Mouse (Mus musculus) kidney, adult 2 months (tissue): ENCODE data around the gene Map3k12. TPM values are rescaled to one million over a fixed set of nuclear protein-coding genes. Genes with fewer than 3 reads are reported as not detected.

ENCODE experiments used
- DNase-seq: peaks from one replicate; pipeline ENCODE4 v3.0.0; 2021
- H3K27ac ChIP-seq: fragments of 200-500 bp; 2 replicates; pipeline ENCODE4 v1.5.1; 2012; ENCODE audit warnings: low read depth, low read length, control low read depth, inconsistent platforms; ENCODE audit not compliant: insufficient read depth
- H3K27me3 ChIP-seq: fragments of 200-500 bp; replicated peaks from 2 replicates; pipeline ENCODE4 v1.6.1; 2012; ENCODE audit warnings: mild to moderate bottlenecking, moderate library complexity, low read length, inconsistent platforms; ENCODE audit not compliant: control insufficient read depth, insufficient read depth
- H3K36me3 ChIP-seq: fragments of 200-500 bp; 2 replicates; pipeline ENCODE4 v1.6.1; 2012; ENCODE audit warnings: mild to moderate bottlenecking, moderate library complexity, low read length, inconsistent platforms; ENCODE audit not compliant: control insufficient read depth, insufficient read depth
- H3K4me1 ChIP-seq: fragments of 200-500 bp; 2 replicates; pipeline ENCODE4 v1.6.1; 2011; ENCODE audit warnings: low read length; ENCODE audit not compliant: control insufficient read depth, insufficient read depth
- H3K4me3 ChIP-seq: fragments of 200-500 bp; 2 replicates; pipeline ENCODE4 v1.5.1; 2011; ENCODE audit warnings: mild to moderate bottlenecking, low read depth, low read length, control low read depth; ENCODE audit not compliant: insufficient read depth
- CTCF ChIP-seq: fragments of 200-500 bp; conservative IDR thresholded peaks from 2 replicates; pipeline ENCODE4 v1.5.1; 2011; ENCODE audit warnings: low read depth, mild to moderate bottlenecking, control low read depth, low read length, moderate library complexity, mixed read lengths; ENCODE audit not compliant: insufficient read depth, insufficient read length
- POLR2A ChIP-seq: fragments of 200-500 bp; IDR thresholded peaks from one replicate; pipeline ENCODE4 v1.6.1; 2011; ENCODE audit warnings: low read depth, low read length, control low read depth
- WGBS: fragments of 180-500 bp; shearing (Covaris S2); methylation state at CpG from one replicate; pipeline ENCODE4 v1.1.7; 2018; 5-methylcytosine and 5-hydroxymethylcytosine counted together
- polyA plus RNA-seq: library from polyadenylated mRNA; depleted of rRNA; stranded (reverse); fragments of >200 nt; gene quantifications from 2 replicates; pipeline ENCODE4 v1.2.3, GENCODE M21; 2012; rRNA removed

The Map3k12 gene
- 7.7 and 9.0 TPM in 2 replicates for polyA plus RNA-seq

GRCm38 (mm10) chr15:102516728-102517404 lies at the start of gene Map3k12:
TSS of gene Map3k12 (minus strand) at chr15:102517064.
- peak within 1 kb of the TSS; percentile 65 for H3K4me3 ChIP-seq
- TF ChIP-seq CTCF (no peak), POLR2A (no peak)
- H3K27me3 ChIP-seq = no peaks in the 10 kb centered on the region
- peak; percentile 71 for DNase-seq
- no peaks in the 10 kb centered on the region for H3K36me3 ChIP-seq
- H3K4me1 ChIP-seq = peaks cover 3% of the 10 kb centered on the region; the same call in 1 of the 2 replicates
- peak within 1 kb of the TSS; percentile 68 for H3K27ac ChIP-seq
- WGBS = under 1% methylated on average over 41 of the region's 43 CpGs

- TF ChIP-seq CTCF (no peak), POLR2A (no peak)
- 85% methylated on average over 5 of the region's 5 CpGs for WGBS
- no peak for DNase-seq
These were observed 46.8 kb upstream of the Map3k12 start for GRCm38 (mm10) chr15:102563681-102564080.

GRCm38 (mm10) chr15:102563061-102563460 lies 46.2 kb upstream of the Map3k12 start:
- 94% methylated on average over 3 of the region's 3 CpGs for WGBS
- no peak overlapping the region for H3K27ac ChIP-seq

More at GRCm38 (mm10) chr15:102563681-102564080, 46.8 kb upstream of the Map3k12 start:
- H3K27ac ChIP-seq = no peak overlapping the region
- no peak overlapping the region for H3K4me3 ChIP-seq
- H3K4me1 ChIP-seq = no peaks in the 10 kb centered on the region
- no peaks in the 10 kb centered on the region for H3K27me3 ChIP-seq
- H3K36me3 ChIP-seq = no peaks in the 10 kb centered on the region; the same call in 1 of the 2 replicates

GRCm38 (mm10) chr15:102562491-102562890 lies 45.6 kb upstream of the Map3k12 start:
- Histone ChIP-seq H3K36me3 (no peaks in the 10 kb centered on the region; the same call in 1 of the 2 replicates), H3K27me3 (no peaks in the 10 kb centered on the region), H3K4me1 (no peaks in the 10 kb centered on the region), H3K27ac (no peak overlapping the region), H3K4me3 (no peak overlapping the region)
- no peak for DNase-seq
- WGBS = 54% methylated on average over 1 of the region's 1 CpGs
- TF ChIP-seq POLR2A = no peak
- no peak for TF ChIP-seq CTCF

More at GRCm38 (mm10) chr15:102563061-102563460, 46.2 kb upstream of the Map3k12 start:
- Histone ChIP-seq H3K27me3 (no peaks in the 10 kb centered on the region), H3K4me1 (no peaks in the 10 kb centered on the region), H3K4me3 (no peak overlapping the region), H3K36me3 (no peaks in the 10 kb centered on the region; the same call in 1 of the 2 replicates)
- TF ChIP-seq POLR2A = no peak
- no peak for TF ChIP-seq CTCF
- DNase-seq = no peak

- Histone ChIP-seq H3K36me3 (peaks cover 6% of the 10 kb centered on the region; the same call in 1 of the 2 replicates), H3K27me3 (no peaks in the 10 kb centered on the region), H3K27ac (no peak overlapping the region), H3K4me1 (no peaks in the 10 kb centered on the region), H3K4me3 (no peak overlapping the region)
- no peak for TF ChIP-seq POLR2A
- no peak for TF ChIP-seq CTCF
- no peak for DNase-seq
These were observed 40.7 kb upstream of the Map3k12 start for GRCm38 (mm10) chr15:102557580-102557979.

GRCm38 (mm10) chr15:102555581-102555980 lies 38.7 kb upstream of the Map3k12 start:
- H3K36me3 ChIP-seq = peaks cover 6% of the 10 kb centered on the region; the same call in 1 of the 2 replicates
- no peaks in the 10 kb centered on the region for H3K4me1 ChIP-seq
- H3K4me3 ChIP-seq = no peak overlapping the region
- H3K27ac ChIP-seq = no peak overlapping the region
- TF ChIP-seq CTCF (no peak), POLR2A (no peak)
- 95% methylated on average over 1 of the region's 1 CpGs for WGBS
- H3K27me3 ChIP-seq = no peaks in the 10 kb centered on the region
- no peak for DNase-seq

GRCm38 (mm10) chr15:102552599-102552998 lies 35.7 kb upstream of the Map3k12 start:
- Histone ChIP-seq H3K4me1 (no peaks in the 10 kb centered on the region), H3K27ac (no peak overlapping the region), H3K27me3 (no peaks in the 10 kb centered on the region), H3K4me3 (no peak overlapping the region), H3K36me3 (peaks cover 6% of the 10 kb centered on the region; the same call in 1 of the 2 replicates)
- 98% methylated on average over 5 of the region's 5 CpGs for WGBS
- TF ChIP-seq POLR2A (no peak), CTCF (no peak)
- no peak for DNase-seq
